Mouse (Mus musculus) left cerebral cortex, adult 18-20 months (tissue): ENCODE measurements at regions not wholly inside any gene's neighbourhood (a gene's known extent, or its start where the extent isn't known, plus 50 kb on each side); places are given as distances from the start of the nearest gene placed in this dataset.

Experiments used
- DNase-seq, 2 experiments: peaks; one replicate each; pipeline ENCODE4 v3.0.0; 2021 to 2022; ENCODE audit warnings: low spot score in 2 of 2, mixed read lengths in 1 of 2

- no peak for DNase-seq
Observed at GRCm38 (mm10) chr16:93193921-93194481, 368.1 kb upstream of the Runx1 start.

GRCm38 (mm10) chr16:93193263-93193662 is 367.3 kb upstream of the Runx1 start:
- DNase-seq: no peak

DNA sequence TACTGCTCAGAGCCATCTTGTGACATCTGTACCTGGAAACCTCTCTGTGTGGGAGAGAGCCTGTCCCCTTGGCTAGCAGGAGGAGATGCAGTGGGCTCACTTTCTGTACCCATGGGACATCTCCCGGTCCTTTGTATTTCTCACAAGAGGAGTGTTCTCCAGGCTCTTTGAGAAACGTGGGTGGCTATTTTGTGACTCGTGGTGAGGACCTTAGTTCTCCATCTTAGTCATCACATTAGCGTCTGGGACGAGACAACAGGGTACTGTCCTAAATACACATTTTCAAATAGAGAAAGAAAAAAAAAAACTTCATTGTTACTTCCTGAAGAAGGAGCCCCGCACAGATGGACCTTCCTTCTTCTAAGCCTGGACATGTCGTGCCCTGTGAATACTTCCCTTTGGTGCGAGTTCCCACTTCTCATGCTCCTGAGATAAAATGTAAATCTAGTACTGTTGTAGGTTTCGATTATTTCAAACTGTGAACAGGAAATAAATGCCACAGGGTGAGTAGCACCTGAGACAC is 366.8 kb upstream of the Runx1 start:
- no peak for DNase-seq

- DNase-seq: no peak
Observed at GRCm38 (mm10) chr16:93191174-93191573, 365.2 kb upstream of the Runx1 start.

GRCm38 (mm10) chr16:93190301-93190700 is 364.4 kb upstream of the Runx1 start:
- no peak for DNase-seq

DNA sequence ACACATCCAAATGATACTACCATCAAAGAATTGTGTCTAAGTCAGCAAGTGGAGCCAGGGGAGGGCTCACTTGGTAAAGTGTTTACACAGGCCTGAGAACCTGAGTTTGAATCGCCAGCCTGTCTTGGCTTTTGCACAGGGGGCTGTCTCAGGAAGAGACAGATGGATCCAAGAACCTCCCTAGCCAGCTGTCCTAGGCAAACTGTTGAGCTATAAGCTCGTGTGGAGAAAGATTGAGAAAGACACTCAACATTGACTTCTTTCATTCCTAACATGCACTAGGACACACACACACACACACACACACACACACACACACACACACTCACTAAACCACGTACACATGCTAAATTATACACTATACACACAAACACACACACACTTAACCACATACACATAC is 363.9 kb upstream of the Runx1 start:
- DNase-seq: no peak

DNA sequence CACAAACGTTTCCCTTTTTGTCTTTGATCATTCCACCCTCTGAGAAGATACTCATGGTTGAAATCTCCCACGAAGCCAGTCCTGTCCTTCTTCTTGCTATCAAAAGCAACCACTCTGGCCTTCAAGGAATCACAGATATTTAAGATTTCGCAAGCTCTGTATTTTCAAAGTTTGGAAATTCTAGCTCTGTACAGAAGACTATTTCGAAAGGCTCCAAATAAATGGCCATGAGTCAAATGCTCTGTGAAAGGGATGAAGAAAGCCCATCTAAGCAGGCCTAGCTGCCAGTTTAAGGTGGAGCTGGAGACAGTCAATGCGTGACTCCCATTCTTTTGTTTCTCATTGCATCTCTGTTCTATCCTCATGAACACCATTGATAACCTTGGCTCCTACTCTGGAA is 363.5 kb upstream of the Runx1 start:
- DNase-seq: no peak

DNA sequence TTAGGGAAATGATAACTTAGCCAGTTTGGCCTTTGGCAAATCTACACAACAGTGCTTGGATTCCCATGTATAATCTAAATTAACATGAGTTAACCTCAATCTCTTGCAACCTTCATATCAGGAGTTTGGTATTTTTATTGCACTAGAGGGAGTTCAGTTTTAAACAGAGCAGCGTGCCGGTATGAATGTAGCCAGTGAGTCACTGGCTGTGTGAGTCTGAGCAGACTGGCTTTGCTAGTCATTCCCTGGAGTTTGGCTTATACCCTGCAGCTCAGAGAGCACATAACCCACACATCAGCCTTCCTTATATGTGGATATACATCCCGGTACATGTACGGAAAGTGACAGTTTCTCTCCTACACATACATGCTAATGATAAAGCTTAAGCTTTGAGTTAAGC is 360.6 kb upstream of the Runx1 start:
- peak; percentile 3 for DNase-seq

GRCm38 (mm10) chr16:93182656-93183055 is 356.7 kb upstream of the Runx1 start:
- DNase-seq: no peak

- no peak for DNase-seq
Observed at GRCm38 (mm10) chr16:93181497-93181896, 355.5 kb upstream of the Runx1 start.

DNA sequence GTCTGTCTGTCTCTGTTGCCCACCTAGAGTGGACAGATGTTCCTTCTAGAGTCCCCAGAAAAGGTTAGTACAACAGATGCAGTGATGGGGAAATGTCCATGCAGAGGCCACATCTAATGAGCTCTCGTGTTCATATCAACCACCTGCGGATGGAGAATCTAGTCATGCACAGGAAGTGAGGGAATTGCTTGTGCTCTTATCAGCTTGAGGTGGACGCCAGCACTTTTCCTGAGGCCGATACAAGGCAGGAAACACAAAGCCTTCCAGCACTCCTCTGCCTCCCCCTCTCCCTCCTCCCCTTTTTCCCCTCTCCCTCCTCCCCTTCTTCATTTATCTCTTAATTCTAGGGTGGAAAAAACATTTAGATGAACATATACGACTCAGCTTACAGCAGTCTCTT is 354.3 kb upstream of the Runx1 start:
- no peak for DNase-seq

DNA sequence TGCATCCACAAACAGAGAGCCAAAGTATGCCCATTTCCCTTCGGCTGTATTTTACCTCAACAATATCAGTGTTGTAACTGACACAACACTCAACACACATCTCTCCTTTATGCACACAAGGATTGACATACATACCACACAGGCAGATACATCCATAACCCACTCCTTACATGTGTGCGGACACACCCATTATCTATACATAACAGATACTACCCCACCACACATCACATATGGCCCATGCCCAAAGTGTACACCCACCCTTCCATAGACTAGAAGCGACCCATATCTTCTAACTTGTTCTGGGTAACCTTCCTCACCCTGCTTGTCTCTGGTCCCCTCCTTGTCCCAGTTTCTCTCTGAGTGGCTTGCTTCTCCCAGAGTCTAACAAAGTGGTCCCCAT is 340.7 kb upstream of the Runx1 start:
- no peak for DNase-seq

- DNase-seq: no peak
Observed at GRCm38 (mm10) chr16:93158526-93159226, 332.7 kb upstream of the Runx1 start.

DNA sequence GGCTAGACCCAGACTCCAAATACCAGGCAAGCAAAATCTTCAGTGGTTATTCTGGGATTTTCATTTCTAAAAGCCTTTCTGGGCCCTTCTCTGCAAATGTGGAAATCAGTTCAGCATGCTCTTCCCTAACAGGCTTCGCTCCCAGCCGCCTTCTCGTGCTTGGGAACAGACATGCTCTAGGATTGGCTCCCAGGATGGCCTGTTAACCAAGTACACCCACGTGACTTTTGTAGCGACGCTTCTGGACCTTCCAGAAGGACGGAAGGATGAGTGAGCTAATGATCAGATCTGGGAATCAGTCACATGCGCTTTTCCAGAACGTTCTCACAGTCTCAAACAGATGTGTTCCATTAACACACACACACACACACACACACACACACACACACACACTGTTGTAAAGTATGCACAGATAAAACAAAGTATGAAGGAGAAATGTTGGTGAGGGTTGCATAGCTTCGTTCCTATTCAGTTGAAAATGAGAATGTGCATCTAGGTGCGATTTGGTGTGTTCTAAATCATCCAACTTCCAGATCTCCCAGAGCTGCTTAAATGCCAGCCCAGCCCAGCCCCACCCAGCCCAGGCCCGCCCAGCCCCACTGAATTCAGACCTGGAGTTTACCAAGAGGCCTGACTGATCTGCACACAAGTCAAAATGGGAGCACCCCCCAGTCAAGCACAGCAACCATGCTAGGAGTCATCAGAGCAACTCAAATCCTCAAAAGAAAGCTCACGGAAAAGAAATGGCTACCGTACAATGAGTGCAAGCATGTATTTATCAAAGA is 327.8 kb upstream of the Runx1 start:
- no peak for DNase-seq

- no peak for DNase-seq
Observed at GRCm38 (mm10) chr16:93152765-93153489, 327.0 kb upstream of the Runx1 start.

GRCm38 (mm10) chr16:93152057-93152456 is 326.1 kb upstream of the Runx1 start:
- no peak for DNase-seq

DNA sequence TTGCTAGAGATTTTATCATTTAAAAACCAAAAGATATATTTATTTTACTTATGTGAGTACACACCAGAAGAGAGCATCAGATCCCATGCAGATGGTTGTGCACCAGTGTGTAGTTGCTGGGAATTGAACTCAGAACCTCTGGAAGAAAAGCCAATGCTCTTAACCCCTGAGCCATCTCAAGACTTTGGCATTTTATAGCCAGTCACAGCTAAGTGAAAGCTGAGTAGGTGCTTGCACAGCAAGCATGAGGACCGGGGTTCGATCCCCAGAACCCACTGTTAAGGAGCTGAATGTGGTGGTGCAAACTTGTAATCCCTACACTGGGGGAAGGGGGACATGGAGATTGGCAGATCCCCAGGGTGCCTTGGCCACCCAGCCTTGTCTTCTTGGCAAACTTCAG is 325.7 kb upstream of the Runx1 start:
- DNase-seq: no peak

DNA sequence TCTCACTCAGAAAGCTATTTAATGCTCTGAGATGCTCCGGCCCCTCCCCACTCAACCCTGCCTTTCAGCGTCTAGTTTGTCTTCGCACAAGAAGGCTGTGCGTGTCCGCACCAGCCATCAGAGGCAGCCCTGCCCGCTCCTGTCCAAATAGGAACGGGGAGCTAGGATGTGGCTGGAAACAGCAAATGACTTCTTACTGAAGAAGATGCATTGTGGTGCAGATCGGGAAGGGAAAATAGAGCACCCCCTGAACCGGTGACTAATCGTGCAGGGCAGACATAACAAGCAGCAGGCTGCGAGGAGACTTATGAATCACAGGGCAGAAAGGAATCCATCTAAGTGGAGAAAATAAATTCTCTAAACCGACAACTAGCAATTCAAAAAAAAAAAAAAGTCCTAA is 324.5 kb upstream of the Runx1 start:
- DNase-seq: peak; percentile 4 to 42

- no peak for DNase-seq
Observed at GRCm38 (mm10) chr16:93147525-93148222, 321.7 kb upstream of the Runx1 start.

DNA sequence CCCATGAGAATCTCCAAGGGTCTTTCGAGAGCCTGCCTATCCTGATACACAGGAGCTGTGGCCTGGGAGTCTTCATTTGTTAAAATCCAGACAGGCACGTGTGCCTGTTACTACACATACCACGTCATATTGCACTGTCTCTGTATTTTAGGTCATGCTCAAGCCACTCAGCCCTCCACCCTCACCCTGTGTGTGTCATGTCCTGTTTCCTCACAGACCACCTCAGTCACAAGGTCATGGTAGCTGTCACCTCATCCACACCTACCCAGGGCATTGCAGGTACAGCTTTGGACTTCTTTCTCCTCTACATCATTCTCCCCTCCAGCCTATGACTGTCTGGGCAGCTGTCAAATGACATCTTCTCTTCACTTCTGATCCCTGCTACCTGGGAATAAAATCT is 320.9 kb upstream of the Runx1 start:
- DNase-seq: no peak

DNA sequence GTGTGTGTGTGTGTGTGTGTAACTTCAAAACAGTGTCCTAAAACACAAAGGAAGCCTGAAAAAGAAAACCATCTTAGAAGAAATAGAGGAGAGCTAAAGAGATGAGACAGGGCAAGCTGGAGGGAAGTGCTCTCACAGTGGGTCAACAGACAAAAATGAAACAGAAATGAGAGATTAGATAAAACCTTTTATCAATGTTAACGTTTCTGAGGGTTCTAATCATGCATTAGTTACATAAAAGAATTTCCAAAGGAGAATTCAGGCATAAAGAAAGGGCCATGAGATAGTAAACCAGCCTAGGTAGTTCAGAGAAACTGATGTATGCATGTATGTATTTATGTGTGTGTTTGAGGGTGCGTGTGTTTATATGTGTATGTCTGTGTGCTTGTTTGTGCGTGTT is 319.7 kb upstream of the Runx1 start:
- no peak for DNase-seq
